Mouse (Mus musculus) heart, adult 8-10 months (tissue): ENCODE results near the gene Cacna2d2. TPM values are rescaled to one million over a fixed set of nuclear protein-coding genes. Genes with fewer than 3 reads are reported as not detected.

ENCODE experiments used
- DNase-seq: peaks from one replicate; pipeline ENCODE4 v3.0.0; 2022; ENCODE audit warnings: low spot score
- total RNA-seq, 4 experiments: library from RNA; stranded (reverse); gene quantifications; 2 replicates each; pipeline ENCODE4 v1.2.4; 2022

Cacna2d2 gene
- 10 to 100 TPM; 10.4 to 18.4 (median 12.3) TPM for total RNA-seq

GRCm38 (mm10) chr9:107399491-107399971 lies at the start of gene Cacna2d2:
Gene Cacna2d2, plus strand, starts transcription at chr9:107399612.
- DNase-seq, result peak; percentile 26

DNA sequence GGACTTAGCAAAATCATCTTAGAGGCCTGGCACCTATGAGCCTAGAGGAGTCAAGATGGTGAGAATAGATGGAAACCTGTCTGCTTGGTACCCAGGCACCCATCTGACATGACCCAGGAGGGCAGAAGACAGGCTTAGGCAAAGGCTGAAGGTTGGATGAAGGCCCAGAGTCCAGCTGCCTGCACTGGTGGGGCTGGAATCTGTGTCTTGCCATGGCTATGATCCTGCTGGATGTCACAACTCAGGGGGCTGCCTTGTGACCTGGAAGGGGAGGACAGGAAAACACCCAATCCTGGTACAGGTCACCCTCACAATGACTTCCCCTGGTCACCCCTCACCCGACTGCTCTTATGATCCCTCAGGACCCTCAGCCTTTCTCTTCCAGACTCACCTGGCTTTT lies 44.6 kb upstream of the Cacna2d2 start:
- no peak for DNase-seq

GRCm38 (mm10) chr9:107355870-107356765 lies 43.3 kb upstream of the Cacna2d2 start:
- DNase-seq, result peak; percentile 60

DNA sequence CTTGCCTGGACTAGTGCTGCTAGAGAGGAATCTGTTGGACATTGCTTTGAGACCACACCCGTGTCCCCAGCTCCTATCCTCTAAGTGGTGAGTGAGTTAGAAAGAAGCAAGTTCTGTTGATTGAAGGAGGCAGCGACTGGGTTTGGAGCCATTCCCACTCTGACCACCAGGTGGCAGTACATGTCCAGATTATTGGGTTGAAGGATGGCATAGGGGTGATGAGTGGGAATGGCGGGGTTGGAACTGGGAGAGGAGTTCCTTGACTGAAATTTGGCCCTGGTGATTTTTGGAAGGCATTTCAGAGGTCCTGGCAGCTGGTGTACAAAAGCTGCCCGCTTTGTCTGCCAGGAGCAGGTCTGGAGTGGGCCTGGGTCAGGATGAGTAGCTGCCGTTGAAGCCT lies 41.8 kb upstream of the Cacna2d2 start:
- DNase-seq, result peak; percentile 69

DNA sequence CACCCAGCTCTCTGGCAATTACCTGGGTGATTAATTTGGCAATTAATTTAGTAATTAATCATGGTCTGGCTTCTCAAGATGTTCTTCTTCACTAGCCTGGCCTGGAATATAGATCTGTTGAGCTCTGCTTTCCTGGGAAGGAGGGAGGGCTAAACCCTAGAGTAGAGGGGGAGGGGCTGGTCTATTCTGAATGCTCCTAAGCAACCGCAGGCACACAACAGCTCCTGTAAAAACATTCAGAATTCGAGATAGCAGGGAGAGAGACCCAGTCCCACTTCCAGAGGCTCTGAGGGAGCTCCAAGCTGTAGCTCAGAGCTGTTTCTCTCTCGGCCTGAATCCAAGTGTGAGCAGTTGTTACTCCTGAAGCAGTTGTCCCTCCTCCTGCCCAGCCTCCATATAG lies 38.4 kb upstream of the Cacna2d2 start:
- no peak for DNase-seq

DNA sequence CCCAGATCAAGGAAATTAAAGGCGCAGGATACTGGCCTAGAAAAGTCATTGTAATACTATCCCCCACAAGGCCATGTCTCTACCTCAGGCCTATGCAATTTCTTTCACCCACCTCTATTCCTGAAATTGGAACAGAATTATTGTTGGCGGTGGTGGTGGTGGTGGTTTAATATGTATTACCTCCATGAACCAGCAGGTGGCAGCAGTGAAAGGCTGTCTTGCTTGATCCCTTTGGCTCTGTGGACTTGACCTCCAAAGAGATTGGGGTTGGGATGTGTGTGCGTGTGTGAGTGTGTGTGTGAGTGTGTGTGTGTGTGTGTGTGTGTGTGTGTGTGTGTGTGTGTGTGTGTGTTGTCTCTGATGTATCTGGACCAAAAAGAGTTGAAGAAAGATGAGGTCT lies 32.8 kb upstream of the Cacna2d2 start:
- peak; percentile 57 for DNase-seq

GRCm38 (mm10) chr9:107368302-107368701 lies 31.1 kb upstream of the Cacna2d2 start:
- no peak for DNase-seq

DNA sequence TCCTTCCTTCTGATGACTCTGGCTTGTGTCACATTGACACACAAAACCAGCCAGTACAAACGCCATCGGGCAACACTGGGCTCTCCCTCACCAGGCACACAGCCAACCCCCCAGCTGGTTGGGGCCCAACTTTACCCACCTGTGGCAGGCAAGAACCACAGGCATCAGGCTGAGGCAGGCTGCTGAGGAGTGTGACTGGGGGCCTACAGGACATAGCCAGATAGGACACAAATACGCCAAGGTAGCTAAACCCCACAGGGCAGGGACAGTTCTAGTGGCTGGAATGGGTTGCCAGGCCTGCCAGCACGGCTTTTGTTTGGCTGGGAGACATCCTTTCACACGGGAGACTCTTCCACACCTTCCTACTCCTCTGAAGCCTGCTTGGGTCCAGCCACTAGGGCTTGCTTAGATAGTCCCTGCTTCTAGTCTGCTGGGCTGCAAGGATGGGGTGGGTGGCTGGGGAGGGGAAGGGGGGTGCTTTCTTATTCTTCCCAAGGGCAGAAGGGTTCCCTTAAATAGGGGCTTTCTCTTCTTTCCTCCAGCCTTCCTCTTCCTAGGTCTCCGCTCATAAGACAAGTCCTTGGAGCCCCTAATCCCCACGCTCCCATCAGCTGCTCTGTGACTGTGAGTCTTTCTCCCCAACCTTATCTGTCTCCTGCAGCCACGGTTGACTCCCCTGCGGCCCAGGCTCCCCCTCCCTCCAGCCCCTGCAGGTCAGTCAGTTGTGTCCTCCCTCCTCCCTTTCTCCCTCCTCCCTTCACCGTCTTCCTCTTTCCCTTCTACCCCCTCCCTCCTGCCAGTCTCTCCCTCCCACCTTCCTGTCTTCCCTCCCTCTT lies 29.9 kb upstream of the Cacna2d2 start:
- DNase-seq, result no peak

- DNase-seq, result no peak
Measured at GRCm38 (mm10) chr9:107370106-107370463, 29.3 kb upstream of the Cacna2d2 start.

DNA sequence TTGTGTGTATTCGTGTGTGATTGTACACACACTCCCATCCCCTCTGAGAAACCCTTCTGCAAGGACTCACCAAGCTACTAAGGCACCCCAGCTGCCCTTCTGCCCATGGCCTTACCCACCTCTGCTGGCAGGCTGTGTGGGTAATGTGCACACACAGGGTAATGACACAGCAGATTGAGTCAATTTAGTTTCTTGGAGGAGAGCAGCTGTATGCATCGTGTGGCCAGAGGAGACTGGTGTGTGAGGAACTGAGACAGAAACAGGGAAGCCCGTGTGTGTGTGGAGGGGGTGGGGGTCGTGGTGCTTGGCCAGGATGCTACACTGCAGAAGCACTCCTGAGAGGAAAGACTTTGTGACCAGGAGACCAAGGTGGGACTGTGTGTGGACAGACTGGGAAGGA lies 27.0 kb upstream of the Cacna2d2 start:
- DNase-seq, result no peak

DNA sequence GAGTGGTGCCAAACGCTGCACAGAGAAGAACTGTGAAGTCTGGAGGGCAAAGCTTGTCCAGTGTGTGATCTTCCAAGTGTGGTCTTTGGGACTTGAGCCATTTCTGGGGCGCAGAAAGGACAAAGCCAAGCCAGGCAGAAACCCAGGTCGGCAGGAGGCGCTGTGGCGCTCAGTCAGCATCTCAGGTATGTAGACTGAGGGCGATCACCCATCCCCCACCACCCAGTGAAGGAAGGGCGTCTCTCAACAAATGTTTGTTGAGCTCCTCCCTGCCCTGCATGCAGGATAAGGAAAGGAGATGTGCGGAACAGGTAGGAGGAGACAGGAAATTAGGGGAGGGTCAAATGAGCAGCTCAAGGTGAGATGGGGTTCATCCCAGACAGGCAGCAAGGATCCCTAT lies 24.8 kb upstream of the Cacna2d2 start:
- no peak for DNase-seq

- no peak for DNase-seq
Measured at GRCm38 (mm10) chr9:107375451-107375850, 24.0 kb upstream of the Cacna2d2 start.

GRCm38 (mm10) chr9:107377961-107378512 lies 21.4 kb upstream of the Cacna2d2 start:
- DNase-seq, result no peak

- DNase-seq, result peak; percentile 24
Measured at GRCm38 (mm10) chr9:107381723-107382122, 17.7 kb upstream of the Cacna2d2 start.

- DNase-seq, result no peak
Measured at GRCm38 (mm10) chr9:107384396-107384795, 15.0 kb upstream of the Cacna2d2 start.

DNA sequence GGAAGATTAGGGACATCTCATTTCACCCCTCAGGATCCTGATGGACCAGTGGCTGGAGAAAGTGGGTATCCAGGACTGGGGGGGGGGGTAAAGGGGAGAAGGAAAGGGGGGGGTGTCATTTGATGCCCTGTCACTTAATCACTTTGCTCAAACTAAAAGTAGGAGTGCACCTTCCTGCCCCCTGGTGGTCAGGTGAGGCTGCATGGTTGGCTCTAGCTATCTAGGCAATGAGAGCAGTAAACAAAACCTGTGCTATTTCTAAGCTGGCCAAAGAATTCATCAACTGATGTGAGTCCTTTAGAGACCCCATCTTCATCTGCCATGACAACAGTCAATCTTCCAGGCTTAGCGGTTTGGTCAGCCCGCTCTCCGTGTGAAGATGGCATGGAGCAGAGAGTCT lies 12.7 kb upstream of the Cacna2d2 start:
- DNase-seq, result no peak

DNA sequence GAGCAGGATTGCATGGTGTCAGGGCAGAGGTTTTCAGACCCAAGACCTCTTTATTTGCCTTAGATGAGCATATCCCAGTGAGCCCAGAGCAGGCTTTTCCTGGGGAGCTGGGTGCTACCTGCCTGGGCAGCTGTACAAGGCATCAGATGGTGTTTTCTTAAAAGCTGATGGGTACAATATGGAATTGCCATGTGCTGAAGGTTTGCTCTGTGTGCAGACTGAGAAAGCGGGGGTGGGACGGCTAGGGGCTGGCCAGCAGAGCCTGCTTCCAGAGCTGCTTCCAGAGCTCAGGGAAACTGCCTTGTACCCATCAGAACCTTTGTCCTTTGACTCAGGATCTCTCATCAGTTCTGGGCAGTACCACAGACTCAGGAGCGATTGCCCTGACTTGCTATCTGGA lies 11.7 kb upstream of the Cacna2d2 start:
- no peak for DNase-seq

- no peak for DNase-seq
Measured at GRCm38 (mm10) chr9:107388263-107388662, 11.1 kb upstream of the Cacna2d2 start.

- DNase-seq, result no peak
Measured at GRCm38 (mm10) chr9:107396397-107396796, 3.0 kb upstream of the Cacna2d2 start.

GRCm38 (mm10) chr9:107398968-107399367 lies 444 bp upstream of the Cacna2d2 start:
- no peak for DNase-seq

DNA sequence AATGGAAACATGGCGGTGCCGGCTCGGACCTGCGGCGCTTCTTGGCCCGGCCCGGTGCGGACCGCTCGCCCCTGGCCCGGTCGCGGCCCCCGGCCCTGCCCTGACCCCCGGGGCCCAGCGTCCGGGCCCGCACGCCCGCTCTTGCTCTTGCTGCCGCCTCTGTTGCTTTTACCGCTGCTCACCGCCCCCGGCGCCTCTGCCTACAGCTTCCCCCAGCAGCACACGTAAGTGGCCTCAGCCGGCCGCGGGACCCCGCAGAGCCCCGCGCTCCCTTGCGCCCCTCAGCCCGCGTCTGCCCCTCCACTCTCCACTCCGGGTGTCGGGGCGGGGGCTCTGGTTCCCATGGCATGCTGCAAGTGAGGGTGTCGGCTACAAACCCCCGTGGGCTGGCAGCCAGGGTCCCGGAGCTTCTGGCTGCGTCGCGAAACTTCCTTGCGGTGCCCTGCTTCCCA lies 674 bp downstream of the Cacna2d2 start:
- DNase-seq, result no peak

DNA sequence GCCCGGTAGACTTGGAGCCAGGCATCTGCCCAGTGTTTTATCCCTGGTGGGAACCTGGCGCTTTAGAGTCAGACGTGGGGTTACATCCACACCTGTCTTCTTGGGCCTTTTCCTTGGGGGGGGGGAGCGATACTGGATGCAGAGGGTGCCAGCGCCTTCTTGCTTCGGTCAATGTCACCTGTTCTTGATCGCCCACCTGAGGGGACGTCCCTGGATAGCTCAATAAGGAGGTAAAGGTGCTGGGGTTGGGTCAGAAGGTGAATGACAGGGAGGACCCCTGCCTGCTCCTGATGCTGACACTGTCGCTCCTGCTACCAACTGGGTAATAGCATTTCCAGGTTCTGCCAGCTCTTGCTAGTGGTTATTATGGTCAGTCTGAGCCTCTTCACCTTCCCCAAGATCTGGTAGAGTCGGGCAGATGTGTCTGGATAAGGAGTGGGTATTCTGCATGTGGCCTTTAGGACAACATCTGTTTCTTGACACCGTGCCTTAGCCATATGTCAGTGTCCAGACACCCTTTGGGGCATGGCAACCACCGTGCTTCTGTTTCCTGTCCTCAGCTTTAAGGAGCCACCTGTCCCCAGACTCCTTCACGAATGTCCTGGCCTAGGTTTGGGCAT lies 1.4 kb downstream of the Cacna2d2 start:
- DNase-seq, result no peak
